Mouse (Mus musculus): ENCODE data around the gene Dennd1b. TPM values are rescaled to one million over a fixed set of nuclear protein-coding genes. Genes with fewer than 3 reads are reported as not detected.

Dennd1b gene
- polyA plus RNA-seq, 1 experiment from 2014 or later: 8.5 TPM

- no peaks in the 10 kb centered on the region for H3K9me3 ChIP-seq
- H3K4me2 ChIP-seq: no peak overlapping the region
- ATAC-seq (ENCODE audit: insufficient number of reproducible peaks, low FRiP score, low TSS enrichment, low read depth): no peak
- no peaks in the 10 kb centered on the region for H3K27me3 ChIP-seq
- no peak overlapping the region for H3K4me3 ChIP-seq
- no peak overlapping the region for H3K9ac ChIP-seq
- WGBS: 77% methylated on average over 6 of the region's 6 CpGs
- no peaks in the 10 kb centered on the region for H3K36me3 ChIP-seq
- no peak overlapping the region for H3K27ac ChIP-seq
- no peaks in the 10 kb centered on the region for H3K4me1 ChIP-seq
Measured at GRCm38 (mm10) chr1:138937686-138938370, 25.4 kb upstream of the Dennd1b start.

- no peaks in the 10 kb centered on the region for H3K9me3 ChIP-seq
- no peak for ATAC-seq (ENCODE audit: insufficient number of reproducible peaks, low FRiP score, low TSS enrichment, low read depth)
- WGBS: 62% methylated on average over 6 of the region's 6 CpGs
Measured at GRCm38 (mm10) chr1:138939579-138940139, 23.6 kb upstream of the Dennd1b start.

GRCm38 (mm10) chr1:138940407-138940806, 22.8 kb upstream of the Dennd1b start:
- H3K36me3 ChIP-seq: no peaks in the 10 kb centered on the region
- WGBS: 87% methylated on average over 8 of the region's 8 CpGs
- no peaks in the 10 kb centered on the region for H3K4me1 ChIP-seq
- no peak overlapping the region for H3K4me2 ChIP-seq
- H3K9ac ChIP-seq: no peak overlapping the region
- no peak overlapping the region for H3K4me3 ChIP-seq
- H3K9me3 ChIP-seq: no peaks in the 10 kb centered on the region
- no peaks in the 10 kb centered on the region for H3K27me3 ChIP-seq
- H3K27ac ChIP-seq: no peak overlapping the region
- ATAC-seq (ENCODE audit: insufficient number of reproducible peaks, low FRiP score, low TSS enrichment, low read depth): no peak

More at GRCm38 (mm10) chr1:138939579-138940139, 23.6 kb upstream of the Dennd1b start:
- Histone ChIP-seq H3K27me3 (no peaks in the 10 kb centered on the region), H3K4me2 (no peak overlapping the region), H3K27ac (no peak overlapping the region), H3K36me3 (no peaks in the 10 kb centered on the region), H3K9ac (no peak overlapping the region), H3K4me1 (no peaks in the 10 kb centered on the region), H3K4me3 (no peak overlapping the region)

- no peaks in the 10 kb centered on the region for H3K36me3 ChIP-seq
- ATAC-seq (ENCODE audit: insufficient number of reproducible peaks, low FRiP score, low TSS enrichment, low read depth): no peak
Measured at GRCm38 (mm10) chr1:138952173-138952572, 11.1 kb upstream of the Dennd1b start.

GRCm38 (mm10) chr1:138954978-138955377, 8.3 kb upstream of the Dennd1b start:
- Histone ChIP-seq H3K9ac (no peak overlapping the region), H3K9me3 (no peaks in the 10 kb centered on the region), H3K4me2 (no peak overlapping the region), H3K27ac (no peak overlapping the region), H3K4me3 (no peak overlapping the region), H3K36me3 (no peaks in the 10 kb centered on the region), H3K27me3 (no peaks in the 10 kb centered on the region), H3K4me1 (no peaks in the 10 kb centered on the region)
- ATAC-seq (ENCODE audit: insufficient number of reproducible peaks, low FRiP score, low TSS enrichment, low read depth): no peak
- 82% methylated on average over 5 of the region's 5 CpGs for WGBS

More at GRCm38 (mm10) chr1:138952173-138952572, 11.1 kb upstream of the Dennd1b start:
- H3K4me1 ChIP-seq: no peaks in the 10 kb centered on the region
- H3K9me3 ChIP-seq: no peaks in the 10 kb centered on the region
- no peak overlapping the region for H3K4me3 ChIP-seq
- H3K9ac ChIP-seq: no peak overlapping the region
- H3K27me3 ChIP-seq: no peaks in the 10 kb centered on the region
- no peak overlapping the region for H3K4me2 ChIP-seq
- no peak overlapping the region for H3K27ac ChIP-seq

GRCm38 (mm10) chr1:138955455-138955854, 7.8 kb upstream of the Dennd1b start:
- Histone ChIP-seq H3K9me3 (no peaks in the 10 kb centered on the region), H3K27ac (no peak overlapping the region), H3K9ac (no peak overlapping the region), H3K4me2 (no peak overlapping the region), H3K27me3 (no peaks in the 10 kb centered on the region), H3K36me3 (no peaks in the 10 kb centered on the region), H3K4me3 (no peak overlapping the region), H3K4me1 (no peaks in the 10 kb centered on the region)
- 82% methylated on average over 4 of the region's 4 CpGs for WGBS
- no peak for ATAC-seq (ENCODE audit: insufficient number of reproducible peaks, low FRiP score, low TSS enrichment, low read depth)

GRCm38 (mm10) chr1:138956511-138956910, 6.7 kb upstream of the Dennd1b start:
- Histone ChIP-seq H3K36me3 (no peaks in the 10 kb centered on the region), H3K4me2 (no peak overlapping the region), H3K9ac (no peak overlapping the region), H3K4me3 (no peak overlapping the region), H3K27me3 (no peaks in the 10 kb centered on the region), H3K4me1 (no peaks in the 10 kb centered on the region), H3K27ac (no peak overlapping the region), H3K9me3 (no peaks in the 10 kb centered on the region)
- no peak for ATAC-seq (ENCODE audit: insufficient number of reproducible peaks, low FRiP score, low TSS enrichment, low read depth)

GRCm38 (mm10) chr1:138957111-138957510, 6.1 kb upstream of the Dennd1b start:
- H3K9me3 ChIP-seq: no peaks in the 10 kb centered on the region
- no peak for ATAC-seq (ENCODE audit: insufficient number of reproducible peaks, low FRiP score, low TSS enrichment, low read depth)
- no peaks in the 10 kb centered on the region for H3K36me3 ChIP-seq
- no peak overlapping the region for H3K9ac ChIP-seq
- H3K4me2 ChIP-seq: no peak overlapping the region
- WGBS: 75% methylated on average over 4 of the region's 4 CpGs
- H3K4me1 ChIP-seq: no peaks in the 10 kb centered on the region
- H3K27me3 ChIP-seq: no peaks in the 10 kb centered on the region
- no peak overlapping the region for H3K4me3 ChIP-seq
- no peak overlapping the region for H3K27ac ChIP-seq

GRCm38 (mm10) chr1:138958863-138959262, 4.4 kb upstream of the Dennd1b start:
- Histone ChIP-seq H3K9me3 (no peaks in the 10 kb centered on the region), H3K9ac (no peak overlapping the region), H3K36me3 (no peaks in the 10 kb centered on the region), H3K4me3 (no peak overlapping the region), H3K4me1 (peaks cover 6% of the 10 kb centered on the region), H3K27ac (no peak overlapping the region), H3K4me2 (no peak overlapping the region), H3K27me3 (no peaks in the 10 kb centered on the region)
- 69% methylated on average over 3 of the region's 3 CpGs for WGBS
- no peak for ATAC-seq (ENCODE audit: insufficient number of reproducible peaks, low FRiP score, low TSS enrichment, low read depth)

GRCm38 (mm10) chr1:138959903-138960483, 3.2 kb upstream of the Dennd1b start:
- no peaks in the 10 kb centered on the region for H3K36me3 ChIP-seq
- no peaks in the 10 kb centered on the region for H3K27me3 ChIP-seq
- 63% methylated on average over 4 of the region's 4 CpGs for WGBS
- H3K4me1 ChIP-seq: peaks cover 9% of the 10 kb centered on the region
- no peak overlapping the region for H3K4me2 ChIP-seq
- H3K4me3 ChIP-seq: no peak overlapping the region
- H3K27ac ChIP-seq: no peak overlapping the region
- no peak overlapping the region for H3K9ac ChIP-seq
- H3K9me3 ChIP-seq: no peaks in the 10 kb centered on the region
- ATAC-seq (ENCODE audit: insufficient number of reproducible peaks, low FRiP score, low TSS enrichment, low read depth): no peak

GRCm38 (mm10) chr1:138962266-138963101, 751 bp upstream of the Dennd1b start:
- Histone ChIP-seq H3K36me3 (no peaks in the 10 kb centered on the region), H3K9me3 (no peaks in the 10 kb centered on the region), H3K4me2 (peak overlapping the region; percentile 78), H3K4me1 (peaks cover 17% of the 10 kb centered on the region), H3K9ac (no peak overlapping the region), H3K27me3 (no peaks in the 10 kb centered on the region), H3K27ac (no peak overlapping the region), H3K4me3 (peak overlapping the region; percentile 84)
- no peak for ATAC-seq (ENCODE audit: insufficient number of reproducible peaks, low FRiP score, low TSS enrichment, low read depth)
- WGBS: 41% methylated on average over 9 of the region's 9 CpGs
